Mouse (Mus musculus) forebrain, embryonic 16.5 days (tissue): ENCODE measurements at regions not wholly inside any gene's neighbourhood (a gene's known extent, or its start where the extent isn't known, plus 50 kb on each side); places are given as distances from the start of the nearest gene placed in this dataset.

Experiments
- ATAC-seq: fragments of 200-750 bp; cut with Nextera tagmentation; 2 replicates; pipeline ENCODE4 v1.8.0; 2017; ENCODE audit warnings: mild to moderate bottlenecking, moderate library complexity
- H3K27ac ChIP-seq: fragments of 300-500 bp; sonication (generic); 2 replicates; pipeline ENCODE4 v1.5.1; 2014; ENCODE audit warnings: low read length, control low read depth
- H3K27me3 ChIP-seq: fragments of 300-500 bp; sonication (generic); replicated peaks from 2 replicates; pipeline ENCODE4 v1.6.1; 2014; ENCODE audit warnings: low read length; ENCODE audit not compliant: control insufficient read depth, insufficient read depth
- H3K36me3 ChIP-seq: fragments of 300-500 bp; sonication (generic); 2 replicates; pipeline ENCODE4 v1.6.1; 2014; ENCODE audit not compliant: control insufficient read depth, insufficient read depth
- H3K4me1 ChIP-seq: fragments of 300-500 bp; sonication (generic); replicated peaks from 2 replicates; pipeline ENCODE4 v1.6.1; 2014; ENCODE audit warnings: low read length; ENCODE audit not compliant: control insufficient read depth, insufficient read depth
- H3K4me2 ChIP-seq: fragments of 300-500 bp; sonication (generic); 2 replicates; pipeline ENCODE4 v1.6.1; 2014; ENCODE audit warnings: mild to moderate bottlenecking, low read length, control low read depth
- H3K4me3 ChIP-seq: fragments of 300-500 bp; sonication (generic); replicated peaks from 2 replicates; pipeline ENCODE4 v1.5.1; 2014; ENCODE audit warnings: mild to moderate bottlenecking, low read length, control low read depth
- H3K9ac ChIP-seq: fragments of 300-500 bp; sonication (generic); replicated peaks from 2 replicates; pipeline ENCODE4 v1.6.1; 2014; ENCODE audit warnings: low read depth, low read length, control low read depth
- H3K9me3 ChIP-seq: fragments of 300-500 bp; sonication (generic); 2 replicates; pipeline ENCODE4 v1.6.1; 2016; ENCODE audit warnings: low read length; ENCODE audit not compliant: control insufficient read depth
- WGBS: fragments of 180-500 bp; shearing (Covaris S2); extraction: QIAGEN DNeasy Blood & Tissue Kit; methylation state at CpG from one replicate; pipeline ENCODE4 v1.1.7; 2014; 5-methylcytosine and 5-hydroxymethylcytosine counted together

GRCm38 (mm10) chr5:112138246-112138645 is 114.1 kb downstream of the Cryba4 start:
- H3K4me3 ChIP-seq: no peak overlapping the region
- no peaks in the 10 kb centered on the region for H3K36me3 ChIP-seq
- H3K27me3 ChIP-seq: no peaks in the 10 kb centered on the region
- no peak for ATAC-seq
- no peaks in the 10 kb centered on the region for H3K9me3 ChIP-seq
- peaks cover 19% of the 10 kb centered on the region for H3K4me1 ChIP-seq
- no peak overlapping the region for H3K27ac ChIP-seq
- WGBS: 85% methylated on average over 3 of the region's 3 CpGs
- no peak overlapping the region for H3K9ac ChIP-seq
- no peak overlapping the region for H3K4me2 ChIP-seq

- 65% methylated on average over 3 of the region's 3 CpGs for WGBS
- Histone ChIP-seq H3K27ac (no peak overlapping the region), H3K36me3 (no peaks in the 10 kb centered on the region), H3K4me1 (peaks cover 11% of the 10 kb centered on the region), H3K4me3 (no peak overlapping the region), H3K9ac (no peak overlapping the region), H3K27me3 (no peaks in the 10 kb centered on the region), H3K9me3 (no peaks in the 10 kb centered on the region), H3K4me2 (no peak overlapping the region)
- ATAC-seq: no peak
Observed at GRCm38 (mm10) chr5:112142731-112143130, 109.6 kb downstream of the Cryba4 start.

GRCm38 (mm10) chr5:112143993-112144621 is 108.2 kb downstream of the Cryba4 start:
- no peak overlapping the region for H3K9ac ChIP-seq
- no peaks in the 10 kb centered on the region for H3K36me3 ChIP-seq
- peak; percentile 54 for ATAC-seq
- no peaks in the 10 kb centered on the region for H3K27me3 ChIP-seq
- no peak overlapping the region for H3K4me2 ChIP-seq
- H3K27ac ChIP-seq: peak overlapping the region; percentile 55
- no peaks in the 10 kb centered on the region for H3K9me3 ChIP-seq
- WGBS: 53% methylated on average over 16 of the region's 16 CpGs
- no peak overlapping the region for H3K4me3 ChIP-seq
- peaks cover 11% of the 10 kb centered on the region for H3K4me1 ChIP-seq

- Histone ChIP-seq H3K9ac (peak overlapping the region; percentile 55), H3K4me2 (peak overlapping the region; percentile 56), H3K27me3 (peaks cover 6% of the 10 kb centered on the region; the same call in 1 of the 2 replicates), H3K9me3 (no peaks in the 10 kb centered on the region), H3K4me3 (peak overlapping the region; percentile 34), H3K27ac (peak overlapping the region; percentile 48), H3K4me1 (peaks cover 10% of the 10 kb centered on the region), H3K36me3 (no peaks in the 10 kb centered on the region)
- 0% methylated on average over 39 of the region's 39 CpGs for WGBS
- ATAC-seq: peak; percentile 91
Observed at GRCm38 (mm10) chr5:112153675-112154085, 98.6 kb downstream of the Cryba4 start.

GRCm38 (mm10) chr5:112154650-112155049 is 97.7 kb downstream of the Cryba4 start:
- 78% methylated on average over 4 of the region's 4 CpGs for WGBS
- H3K4me2 ChIP-seq: no peak overlapping the region
- peaks cover 10% of the 10 kb centered on the region for H3K4me1 ChIP-seq
- H3K9me3 ChIP-seq: no peaks in the 10 kb centered on the region
- peaks cover 6% of the 10 kb centered on the region; the same call in 1 of the 2 replicates for H3K27me3 ChIP-seq
- ATAC-seq: no peak
- H3K27ac ChIP-seq: no peak overlapping the region
- no peaks in the 10 kb centered on the region for H3K36me3 ChIP-seq
- H3K9ac ChIP-seq: no peak overlapping the region
- H3K4me3 ChIP-seq: no peak overlapping the region

- Histone ChIP-seq H3K4me2 (no peak overlapping the region), H3K4me3 (no peak overlapping the region), H3K9ac (no peak overlapping the region), H3K27ac (no peak overlapping the region), H3K36me3 (no peaks in the 10 kb centered on the region), H3K9me3 (no peaks in the 10 kb centered on the region), H3K4me1 (peaks cover 10% of the 10 kb centered on the region), H3K27me3 (peaks cover 6% of the 10 kb centered on the region; the same call in 1 of the 2 replicates)
- no peak for ATAC-seq
- 73% methylated on average over 6 of the region's 6 CpGs for WGBS
Observed at GRCm38 (mm10) chr5:112155051-112155450, 97.3 kb downstream of the Cryba4 start.

GRCm38 (mm10) chr5:112156005-112156404 is 96.3 kb downstream of the Cryba4 start:
- Histone ChIP-seq H3K9me3 (no peaks in the 10 kb centered on the region), H3K27me3 (peaks cover 6% of the 10 kb centered on the region; the same call in 1 of the 2 replicates), H3K36me3 (no peaks in the 10 kb centered on the region), H3K27ac (no peak overlapping the region), H3K4me1 (peaks cover 10% of the 10 kb centered on the region), H3K9ac (no peak overlapping the region), H3K4me3 (no peak overlapping the region), H3K4me2 (no peak overlapping the region)
- no peak for ATAC-seq
- 29% methylated on average over 1 of the region's 1 CpGs for WGBS

- Histone ChIP-seq H3K27ac (no peak overlapping the region), H3K9ac (0 out of 2 replicates have a peak overlapping the region, but pooled peaks have one; percentile 2), H3K27me3 (no peaks in the 10 kb centered on the region), H3K9me3 (0 out of 2 replicates have a peak, but pooled peaks cover 3% of the 10 kb centered on the region), H3K4me1 (peaks cover 13% of the 10 kb centered on the region), H3K4me2 (no peak overlapping the region), H3K36me3 (no peaks in the 10 kb centered on the region), H3K4me3 (no peak overlapping the region)
- 21% methylated on average over 11 of the region's 11 CpGs for WGBS
- peak; percentile 58; the same call in 1 of the 2 replicates for ATAC-seq
Observed at GRCm38 (mm10) chr5:112166410-112167175, 85.7 kb downstream of the Cryba4 start.

- Histone ChIP-seq H3K27ac (no peak overlapping the region), H3K4me3 (no peak overlapping the region), H3K9ac (no peak overlapping the region), H3K9me3 (0 out of 2 replicates have a peak, but pooled peaks cover 3% of the 10 kb centered on the region), H3K4me1 (peaks cover 11% of the 10 kb centered on the region), H3K4me2 (no peak overlapping the region), H3K36me3 (no peaks in the 10 kb centered on the region), H3K27me3 (no peaks in the 10 kb centered on the region)
- no peak for ATAC-seq
- 37% methylated on average over 10 of the region's 10 CpGs for WGBS
Observed at GRCm38 (mm10) chr5:112167790-112168189, 84.5 kb downstream of the Cryba4 start.
